Mouse (Mus musculus) 416B (cell line): ENCODE data around the gene Sema4c.
"Not testable (repeated sequence)": the region's sequence is repeated elsewhere in the genome, so short reads cannot be mapped to it uniquely, and the experiment has no call there.

Experiments used
- DNase-seq: peaks from one replicate; pipeline ENCODE4 v3.0.0; 2011; ENCODE audit warnings: low read depth

Sema4c gene

DNA sequence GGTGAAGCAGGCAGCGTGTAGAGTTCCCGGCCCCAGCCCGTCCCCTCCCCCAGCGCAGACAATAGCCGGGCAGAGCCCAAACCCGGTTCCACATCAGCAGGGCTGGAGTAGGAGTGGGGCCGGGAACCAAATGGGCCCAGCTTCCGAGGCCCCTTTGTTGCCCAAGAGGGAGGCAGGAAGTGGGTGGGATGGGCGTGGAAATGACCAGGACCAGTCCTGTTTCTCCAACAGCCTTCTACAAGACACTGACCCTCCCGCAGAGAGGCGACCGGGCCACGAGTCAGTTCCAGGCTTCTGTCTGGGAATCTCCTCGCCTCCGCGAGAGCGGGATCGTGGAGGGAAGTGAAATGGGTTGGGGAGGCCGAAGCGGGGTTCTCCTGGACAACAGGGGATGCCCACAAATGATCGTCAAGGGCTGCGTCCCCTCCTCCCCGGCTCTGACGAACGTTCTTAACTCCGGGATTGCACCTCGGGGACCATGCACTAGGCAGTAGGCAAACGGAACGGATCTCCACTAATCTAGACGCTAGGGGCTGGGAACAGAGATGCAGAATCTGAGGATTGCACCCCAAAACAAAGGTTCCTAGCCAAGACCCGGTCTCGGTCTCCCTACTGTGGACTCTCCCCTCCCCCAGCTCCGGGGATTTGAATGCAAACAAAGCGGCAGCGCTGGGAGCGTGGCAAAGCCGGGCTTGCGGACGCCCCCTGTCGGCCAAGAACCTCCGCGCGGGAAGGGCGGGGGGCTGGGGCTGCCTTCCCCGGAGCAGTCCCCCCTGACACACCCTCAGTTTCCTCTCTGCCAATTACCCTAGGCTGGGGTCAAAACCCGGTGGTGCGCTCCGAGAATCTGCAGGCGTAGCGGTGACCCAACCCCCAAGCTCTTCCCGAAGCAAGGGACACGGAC lies 1.3 kb downstream of the Sema4c start:
- DNase-seq, result peak; percentile 90

GRCm38 (mm10) chr1:36555798-36556395 lies 2.3 kb downstream of the Sema4c start:
- DNase-seq, result no peak

DNA sequence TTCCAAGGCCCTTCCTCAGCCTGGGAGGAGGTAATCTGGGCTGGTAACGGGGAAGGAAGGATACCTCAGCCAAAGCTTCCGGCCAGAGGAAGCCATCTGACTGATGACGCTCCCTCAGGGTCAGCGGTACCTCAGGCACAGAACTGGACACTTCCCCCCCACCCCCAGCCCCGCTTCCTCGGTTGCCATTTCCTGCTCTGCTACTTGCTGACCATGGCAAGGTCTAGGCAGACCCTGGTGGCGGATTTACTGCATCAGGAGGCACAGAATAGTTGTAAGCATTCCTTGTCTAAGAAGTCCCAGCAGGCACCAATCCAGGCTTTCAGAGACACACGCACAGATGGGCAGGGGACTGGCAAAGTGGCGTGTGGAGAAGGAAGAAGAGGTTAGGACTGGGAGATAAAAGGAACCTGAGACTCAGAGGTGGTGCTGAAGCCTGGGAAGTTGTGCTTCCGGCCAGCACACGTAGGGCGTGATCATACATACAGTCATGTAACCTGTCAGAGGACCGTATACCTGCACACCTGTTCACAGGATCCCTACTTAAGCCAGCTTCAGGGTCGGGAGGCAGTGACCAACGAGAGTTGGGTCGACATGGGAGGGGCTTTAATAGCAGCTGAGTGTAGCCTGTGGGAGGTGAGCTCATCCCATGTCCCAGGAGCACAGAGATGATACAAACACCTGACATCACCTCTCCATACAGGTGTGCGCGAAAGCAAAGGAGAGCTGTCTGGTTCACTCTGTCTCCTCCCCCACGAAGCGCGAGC lies 3.3 kb downstream of the Sema4c start:
- peak; percentile 49 for DNase-seq

- DNase-seq, result no peak
These were observed 5.6 kb downstream of the Sema4c start for GRCm38 (mm10) chr1:36552506-36552905.

- no peak for DNase-seq
These were observed 6.2 kb downstream of the Sema4c start for GRCm38 (mm10) chr1:36551904-36552303.

DNA sequence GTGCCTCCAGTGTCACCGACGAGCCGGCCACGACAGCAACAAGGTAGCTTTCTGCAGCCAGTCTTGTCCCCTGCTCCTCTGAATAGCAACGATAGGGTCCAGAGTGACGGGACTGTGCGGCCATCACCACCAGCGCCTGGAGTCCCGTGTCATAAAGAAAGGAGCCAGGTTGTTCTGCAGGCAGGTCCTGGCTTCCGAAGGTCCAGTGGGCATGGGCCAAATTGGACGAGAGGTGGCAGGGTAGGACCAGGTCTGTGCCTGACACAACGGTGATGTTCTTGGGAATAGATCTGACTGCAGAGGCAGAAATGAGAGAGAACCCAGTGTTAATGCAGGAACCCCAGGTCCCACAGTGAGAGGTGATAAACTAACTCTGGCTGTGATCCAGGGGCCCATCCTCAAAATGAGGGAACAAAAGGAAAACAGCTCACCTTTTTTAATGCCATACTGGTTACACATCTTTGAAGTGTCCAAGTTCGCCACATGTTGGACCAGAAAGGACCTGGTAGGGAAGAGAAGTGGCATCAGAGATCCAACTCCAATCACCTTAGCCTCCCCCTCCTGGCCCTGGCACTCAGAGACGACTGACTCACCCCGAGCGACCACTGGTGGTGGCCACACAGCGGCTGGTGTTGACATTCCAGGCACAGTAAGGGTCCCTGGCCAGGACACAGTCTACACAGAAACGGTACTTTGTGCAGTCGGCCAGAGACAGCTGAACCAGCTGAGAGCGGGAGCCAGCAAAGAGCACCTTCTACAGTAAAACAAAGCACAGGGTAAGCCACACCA lies 7.9 kb downstream of the Sema4c start:
- no peak for DNase-seq

DNA sequence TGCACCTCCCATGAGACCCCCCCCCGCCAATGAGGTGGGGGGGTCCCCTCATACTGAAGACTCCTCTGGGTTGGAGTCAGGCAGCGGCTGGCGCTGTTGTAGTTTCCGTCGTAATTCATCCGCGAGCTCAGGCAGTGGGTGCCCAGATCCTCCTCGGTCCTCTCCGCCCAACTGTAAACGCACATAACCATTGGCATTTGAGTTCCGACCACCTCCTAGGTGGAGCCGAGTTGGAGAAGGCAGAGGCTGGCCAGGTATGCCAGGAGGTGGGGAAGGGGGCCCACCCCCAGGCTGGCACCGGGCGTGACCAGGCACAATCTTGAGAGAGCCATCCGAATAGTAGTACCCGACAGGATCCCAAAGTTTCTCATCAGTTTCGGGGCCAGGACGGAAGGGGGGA lies 8.7 kb downstream of the Sema4c start:
- DNase-seq, result no peak

DNA sequence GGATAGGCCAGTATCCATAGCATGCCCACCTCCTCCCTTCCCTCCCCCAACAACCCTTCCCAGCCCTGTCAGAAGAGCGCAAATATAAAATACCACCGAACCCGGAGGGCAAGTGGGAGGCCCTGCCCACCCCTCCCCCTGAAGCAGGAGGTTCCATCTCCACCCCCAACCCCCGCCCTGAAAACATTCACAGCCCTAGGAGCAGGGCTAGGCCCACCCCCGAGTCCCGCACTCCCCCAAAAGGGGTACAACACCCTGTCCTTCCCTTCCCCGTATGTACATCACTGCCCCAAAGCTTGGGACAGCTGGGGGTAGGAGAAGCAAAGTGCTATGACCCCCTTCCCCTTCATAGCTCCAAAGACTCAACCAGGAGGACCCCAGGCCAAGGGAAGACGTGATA lies 9.4 kb downstream of the Sema4c start:
- no peak for DNase-seq

DNA sequence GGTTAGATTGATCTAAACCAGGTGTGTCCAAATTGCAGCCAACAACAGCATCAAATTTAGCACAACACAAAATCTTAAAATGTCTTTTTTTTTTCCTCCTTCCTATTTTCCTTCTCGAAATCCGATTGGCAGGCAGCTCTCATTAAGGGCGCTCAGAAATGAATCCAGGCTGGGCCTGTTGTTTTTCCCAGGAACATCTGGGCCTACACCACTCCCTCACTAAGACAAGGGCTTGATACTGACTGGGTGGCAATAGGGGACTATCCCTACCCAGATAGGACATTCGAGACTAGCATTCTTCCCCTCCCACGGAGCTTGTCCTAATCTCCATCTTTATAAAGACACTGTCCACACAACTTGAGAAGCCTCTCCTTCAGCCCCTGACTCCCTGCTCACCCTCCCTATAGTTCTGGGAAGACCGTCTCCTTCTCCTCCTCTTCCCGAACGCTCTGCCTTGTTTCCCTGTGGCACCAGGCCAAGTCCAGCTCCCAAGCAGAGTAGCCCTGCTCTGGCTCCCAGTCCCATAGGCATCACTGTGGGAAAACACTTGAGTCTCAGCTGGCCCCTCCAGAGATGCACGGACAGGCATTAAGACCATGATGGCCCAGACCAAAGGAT lies 10.1 kb downstream of the Sema4c start:
- DNase-seq, result no peak

GRCm38 (mm10) chr1:36546888-36547471 lies 11.2 kb downstream of the Sema4c start, which contains the start of gene Ankrd39:
Ankrd39 (minus strand) TSS chr1:36547445.
- DNase-seq, result peak; percentile 99

GRCm38 (mm10) chr1:36545845-36546600 lies 12.1 kb downstream of the Sema4c start:
- DNase-seq, result peak; percentile 57

- DNase-seq, result peak; percentile 39
These were observed 12.8 kb downstream of the Sema4c start for GRCm38 (mm10) chr1:36545382-36545781.

GRCm38 (mm10) chr1:36542925-36543324 lies 15.2 kb downstream of the Sema4c start:
- DNase-seq, result no peak

- no peak for DNase-seq
These were observed 16.3 kb downstream of the Sema4c start for GRCm38 (mm10) chr1:36541844-36542243.

DNA sequence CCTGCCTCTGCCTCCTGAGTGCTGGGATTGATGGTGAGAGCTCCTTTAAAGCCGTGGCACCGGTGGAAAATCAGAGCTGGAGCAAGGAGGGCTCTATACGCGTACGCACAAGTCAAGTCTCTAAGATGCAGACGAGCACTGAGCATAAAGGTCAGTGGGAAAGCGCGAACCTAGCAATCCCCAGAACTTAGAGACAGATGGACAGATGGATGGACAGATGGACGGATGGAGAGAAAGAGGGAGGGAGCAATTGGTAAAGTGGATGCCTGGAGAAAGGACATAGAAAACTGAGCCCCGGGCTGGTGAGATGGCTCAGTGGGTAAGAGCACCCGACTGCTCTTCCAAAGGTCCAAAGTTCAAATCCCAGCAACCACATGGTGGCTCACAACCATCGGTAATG lies 17.3 kb downstream of the Sema4c start:
- no peak for DNase-seq

GRCm38 (mm10) chr1:36540132-36540531 lies 18.0 kb downstream of the Sema4c start:
- DNase-seq, result no peak

DNA sequence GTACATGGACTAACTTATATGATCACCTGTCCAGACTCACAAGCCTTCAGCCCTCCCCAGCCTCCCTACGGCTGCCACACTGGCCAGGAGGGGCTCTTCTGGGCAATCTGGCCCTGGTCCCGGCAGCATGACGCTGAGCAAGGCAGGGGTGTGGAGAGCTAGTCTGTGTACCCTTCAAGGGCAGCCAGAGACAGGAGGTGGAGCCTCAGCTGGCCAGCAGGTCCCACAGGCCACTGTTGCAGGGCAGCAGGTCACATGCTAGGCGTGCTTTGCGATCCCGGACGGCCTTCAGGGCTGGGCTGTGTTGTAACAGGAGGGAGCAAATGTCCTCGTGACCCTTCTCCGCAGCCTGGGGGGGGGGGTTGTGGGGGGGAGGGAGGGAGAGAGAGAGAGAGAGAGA lies 19.0 kb downstream of the Sema4c start, which contains the start of gene Gm42417:
Gene Gm42417 (minus strand): TSS at position 244 of the 400 bp plus-strand sequence.
- no peak for DNase-seq

DNA sequence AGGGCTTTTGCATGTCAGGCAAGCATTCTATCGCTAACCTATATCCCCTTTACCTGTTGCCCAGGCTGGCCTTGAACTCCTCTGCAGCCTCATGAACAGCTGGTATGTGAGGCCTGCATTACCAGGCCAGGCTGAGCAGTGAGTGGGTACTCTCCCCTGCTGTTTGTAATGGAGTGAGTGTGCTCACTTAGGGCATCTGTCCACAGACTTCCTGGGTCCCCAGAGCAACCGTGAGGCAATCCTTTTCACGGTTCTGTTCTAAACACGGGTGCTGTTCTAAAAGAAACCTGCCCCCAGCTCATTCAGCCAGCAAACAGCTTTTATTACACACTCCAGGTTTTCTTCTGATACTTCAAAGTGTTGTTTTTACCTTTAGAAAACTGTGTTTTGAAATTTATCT lies 19.4 kb downstream of the Sema4c start:
- DNase-seq, result no peak

DNA sequence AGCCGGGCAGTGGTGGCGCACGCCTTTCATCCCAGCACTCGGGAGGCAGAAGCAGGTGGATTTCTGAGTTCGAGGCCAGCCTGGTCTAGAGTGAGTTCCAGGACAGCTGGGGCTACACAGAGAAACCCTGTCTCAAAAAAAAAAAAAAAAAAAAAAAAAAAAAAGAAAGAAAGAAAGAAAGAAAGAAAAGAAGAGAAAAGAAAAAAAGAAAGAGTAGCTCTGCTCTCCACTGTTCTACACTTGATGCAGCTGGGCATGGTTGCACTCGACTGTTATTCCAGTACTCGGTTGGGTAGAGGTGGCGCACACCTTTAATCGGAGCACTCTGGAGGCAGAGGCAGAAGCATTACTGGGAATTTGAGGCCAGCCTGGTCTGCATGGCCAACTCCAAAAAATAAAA lies 21.4 kb downstream of the Sema4c start, which contains the start of gene Ankrd23:
Gene Ankrd23 (minus strand): TSS at position 101 of the 400 bp plus-strand sequence.
- not testable (repeated sequence) for DNase-seq

GRCm38 (mm10) chr1:36536397-36536728 lies 21.8 kb downstream of the Sema4c start:
- no peak for DNase-seq
